Mouse (Mus musculus): Measurements from ENCODE around the gene Fignl2. TPM values are rescaled to one million over a fixed set of nuclear protein-coding genes. Genes with fewer than 3 reads are reported as not detected.

The Fignl2 gene
- not detected for total RNA-seq (2023)

DNA sequence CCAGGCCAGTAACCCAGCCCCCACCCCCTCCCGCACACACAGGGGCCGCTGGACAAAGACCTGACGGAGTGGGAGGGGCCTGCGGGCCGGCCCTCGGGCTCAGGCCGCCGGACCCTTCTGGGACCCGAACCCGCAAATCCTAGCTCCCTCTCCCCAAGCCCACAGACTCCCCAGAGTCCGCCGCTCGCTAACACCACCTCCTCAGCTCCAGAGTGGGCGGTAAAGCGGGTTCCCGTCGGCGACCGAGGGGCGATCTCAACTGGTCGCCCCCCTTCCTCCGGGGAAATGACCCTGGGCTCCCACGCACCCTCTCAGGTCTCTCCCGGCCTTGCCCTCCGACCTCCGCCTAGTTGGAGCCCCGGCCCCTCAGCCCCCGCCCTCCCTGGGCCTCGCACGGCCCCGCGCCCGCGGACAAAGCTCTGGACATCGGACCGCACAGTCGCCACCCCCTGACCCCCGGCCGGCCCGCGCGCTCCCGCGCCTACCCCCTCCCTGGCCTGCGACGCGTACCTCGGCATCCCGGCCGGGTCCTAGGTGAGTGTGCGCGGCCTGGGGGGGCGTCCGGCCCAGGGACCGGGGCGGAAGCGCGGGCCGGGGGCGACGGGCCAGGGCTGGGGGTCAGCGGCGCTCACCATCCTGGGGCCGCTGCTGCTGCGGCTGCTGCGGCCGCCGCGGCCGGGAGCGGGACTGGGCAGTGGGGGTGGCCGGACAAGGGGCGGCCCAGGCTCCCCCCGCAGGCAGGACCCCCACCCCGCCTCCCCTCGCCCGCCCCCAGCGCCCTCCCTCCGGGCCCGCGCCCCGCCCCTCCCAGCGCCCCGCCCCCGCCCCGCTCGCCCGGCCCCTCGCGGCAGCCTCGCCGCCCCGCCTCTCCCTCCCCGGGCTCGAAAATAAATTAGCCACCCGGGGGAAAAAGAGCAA, at the start of gene Fignl2:
TSS of gene Fignl2 (minus strand) at position 755 of the 918 bp plus-strand sequence.

GRCm38 (mm10) chr15:101115511-101116110, 37.2 kb upstream of the Fignl2 start, which contains the start of gene Ankrd33:
Gene Ankrd33, plus strand, starts transcription at chr15:101115755.

DNA sequence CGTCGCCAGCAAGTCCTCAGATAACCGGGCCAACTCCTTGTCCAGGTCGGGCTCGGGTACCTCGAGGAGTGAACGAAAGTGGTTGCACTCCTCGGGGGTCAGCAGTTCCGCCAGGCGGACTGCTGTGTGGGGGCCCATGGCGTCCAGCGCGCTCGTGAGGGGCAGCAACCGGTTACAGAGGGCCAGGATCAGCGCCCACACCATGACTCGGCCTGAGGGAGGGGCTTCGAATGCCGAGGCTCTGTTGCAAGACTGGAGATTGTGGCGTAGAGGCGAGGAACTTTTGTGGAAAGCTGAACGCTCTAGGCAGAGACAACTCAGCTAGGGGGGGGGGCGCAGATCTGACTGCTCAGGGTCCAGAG, 31.2 kb downstream of the Fignl2 start, which contains the start of gene Gm47841:
TSS of gene Gm47841 (minus strand) at position 204 of the 362 bp plus-strand sequence.

Other genes with a start within 250 kb of the Fignl2 start
- gene Scn8a, start 208.7 kb downstream of the Fignl2 start, total RNA-seq (2023), result 1 to 10 TPM; 1.4 to 3.0 TPM
- gene Gm47841, start 31.2 kb downstream of the Fignl2 start, total RNA-seq (2023), result not detected
- gene Ankrd33, start 37.2 kb upstream of the Fignl2 start, total RNA-seq (2023), result not detected
- gene Acvrl1, start 50.0 kb upstream of the Fignl2 start, total RNA-seq (2023), result 1 to 10 TPM in 1 of 2 experiments, under 1 TPM in 1; 0.99 to 2.0 TPM
- 10 to 100 TPM; 22.8 to 30.3 TPM for gene Acvr1b, start 95.5 kb upstream of the Fignl2 start, total RNA-seq (2023)
- 10 to 100 TPM in 1 of 2 experiments, 1 to 10 TPM in 1; 5.9 to 13.9 TPM for gene Grasp, start 145.6 kb upstream of the Fignl2 start, total RNA-seq (2023)
- gene Nr4a1, start 175.7 kb upstream of the Fignl2 start, total RNA-seq (2023), result 100 to 1,000 TPM; 248 to 368 TPM
- 10 to 100 TPM; 75.5 to 76.0 TPM for gene Atg101, start 205.7 kb upstream of the Fignl2 start, total RNA-seq (2023)
- 1 to 10 TPM in 1 of 2 experiments, not detected in 1; 1.0 TPM for gene 6030408B16Rik, start 214.6 kb upstream of the Fignl2 start, total RNA-seq (2023)